Mouse (Mus musculus) embryonic facial prominence, embryonic 14.5 days (tissue): ENCODE measurements around the gene Rasip1. TPM values are rescaled to one million over a fixed set of nuclear protein-coding genes. Genes with fewer than 3 reads are reported as not detected.

ENCODE experiments used
- ATAC-seq: fragments of 200-750 bp; cut with Nextera tagmentation; 2 replicates; pipeline ENCODE4 v1.8.0; 2017; ENCODE audit warnings: low read depth, moderate number of reproducible peaks, moderate TSS enrichment
- DNase-seq: peaks from one replicate; pipeline ENCODE4 v3.0.0-alpha.2; 2015; ENCODE audit warnings: low spot score
- H3K27ac ChIP-seq: fragments of 300-500 bp; sonication (generic); replicated peaks from 2 replicates; pipeline ENCODE4 v1.5.1; 2014; ENCODE audit warnings: low read depth, mild to moderate bottlenecking, low read length, moderate library complexity
- H3K27me3 ChIP-seq: fragments of 300-500 bp; sonication (generic); replicated peaks from 2 replicates; pipeline ENCODE4 v1.6.1; 2014; ENCODE audit warnings: low read length; ENCODE audit not compliant: control insufficient read depth, insufficient read depth
- H3K36me3 ChIP-seq: fragments of 300-500 bp; sonication (generic); 2 replicates; pipeline ENCODE4 v1.6.1; 2014; ENCODE audit warnings: low read length, mixed read lengths; ENCODE audit not compliant: control insufficient read depth, insufficient read depth
- H3K4me1 ChIP-seq: fragments of 300-500 bp; sonication (generic); 2 replicates; pipeline ENCODE4 v1.6.1; 2014; ENCODE audit warnings: antibody characterized with exemption, low read length; ENCODE audit not compliant: control insufficient read depth, insufficient read depth
- H3K4me2 ChIP-seq: fragments of 300-500 bp; sonication (generic); 2 replicates; pipeline ENCODE4 v1.6.1; 2014; ENCODE audit warnings: low read depth, mild to moderate bottlenecking, low read length, moderate library complexity, mixed read lengths
- H3K4me3 ChIP-seq: fragments of 300-500 bp; sonication (generic); 2 replicates; pipeline ENCODE4 v1.5.1; 2014; ENCODE audit warnings: low read depth, mild to moderate bottlenecking, low read length
- H3K9ac ChIP-seq: fragments of 300-500 bp; sonication (generic); 2 replicates; pipeline ENCODE4 v1.6.1; 2014; ENCODE audit warnings: low read depth, mild to moderate bottlenecking, low read length, moderate library complexity, mixed read lengths
- H3K9me3 ChIP-seq: fragments of 300-500 bp; sonication (generic); 2 replicates; pipeline ENCODE4 v1.6.1; 2016; ENCODE audit warnings: low read length; ENCODE audit not compliant: control insufficient read depth
- WGBS: fragments of 180-500 bp; shearing (Covaris S2); extraction: QIAGEN DNeasy Blood & Tissue Kit; methylation state at CpG from one replicate; pipeline ENCODE4 v1.1.7; 2014; 5-methylcytosine and 5-hydroxymethylcytosine counted together
- polyA plus RNA-seq: library from polyadenylated mRNA; unstranded; fragments of >200 nt; fragmentation: Nextera tagmentation; extraction: Ambion mirVana; gene quantifications from 2 replicates; pipeline ENCODE4 v1.2.1, GENCODE M21; 2014

Gene Rasip1
- 10.4 and 11.1 TPM in 2 replicates for polyA plus RNA-seq

DNA sequence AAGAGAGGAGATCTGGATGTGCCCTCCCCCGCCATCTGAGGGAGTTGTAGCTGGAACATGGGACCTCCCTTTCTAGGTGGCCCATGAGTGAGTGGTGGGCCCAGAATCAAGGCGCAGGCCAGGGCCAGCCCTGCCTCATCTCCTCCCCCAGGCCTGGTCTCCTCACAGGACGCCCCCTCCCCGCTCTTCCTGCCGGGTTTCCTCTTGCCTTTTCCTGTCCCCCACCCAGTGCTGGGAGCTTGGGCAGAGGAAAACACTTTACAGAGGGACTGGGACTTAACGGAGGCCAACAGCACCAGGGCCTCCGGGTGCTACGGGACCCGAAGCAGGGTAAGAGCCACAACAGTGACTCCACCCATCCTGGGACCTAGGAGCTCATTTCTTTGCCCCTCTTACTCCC is at the start of gene Rasip1:
Gene Rasip1, plus strand, starts transcription at position 228 of the 400 bp plus-strand sequence.
- no peak for DNase-seq
- 89% methylated on average over 9 of the region's 9 CpGs for WGBS
- Histone ChIP-seq H3K27me3 (peaks cover 9% of the 10 kb centered on the region; the same call in 1 of the 2 replicates), H3K4me2 (peak within 1 kb of the TSS; percentile 98), H3K4me3 (peak within 1 kb of the TSS; percentile 66), H3K4me1 (peaks cover 2% of the 10 kb centered on the region; the same call in 1 of the 2 replicates), H3K27ac (peak within 1 kb of the TSS; percentile 76), H3K9me3 (no peaks in the 10 kb centered on the region), H3K9ac (peak within 1 kb of the TSS; percentile 87), H3K36me3 (no peaks in the 10 kb centered on the region)
- ATAC-seq = no peak

DNA sequence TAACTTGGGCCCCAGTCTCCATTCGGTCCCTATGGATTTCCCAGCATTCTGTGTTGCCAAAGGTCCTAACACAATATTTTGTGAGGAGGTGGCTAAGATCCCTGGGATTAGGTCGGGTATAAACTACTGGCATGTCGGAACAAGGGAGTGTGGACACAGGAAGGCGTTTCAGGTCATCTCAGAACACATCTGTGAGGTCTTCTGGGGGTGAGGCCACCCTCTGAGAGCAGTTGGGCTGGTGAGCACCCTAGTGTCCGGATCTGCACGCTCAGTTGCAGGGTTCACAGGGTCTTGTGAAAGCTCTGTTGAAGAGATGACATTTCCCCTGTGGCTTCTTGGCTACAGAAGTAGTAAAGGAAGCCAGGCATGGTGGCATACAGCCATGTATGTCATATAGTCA is 41.4 kb upstream of the Rasip1 start:
- DNase-seq = no peak

GRCm38 (mm10) chr7:45587631-45588592 is 39.4 kb upstream of the Rasip1 start:
- Histone ChIP-seq H3K4me3 (no peak overlapping the region), H3K9me3 (no peaks in the 10 kb centered on the region), H3K4me2 (no peak overlapping the region), H3K36me3 (peaks cover 39% of the 10 kb centered on the region), H3K4me1 (no peaks in the 10 kb centered on the region), H3K9ac (no peak overlapping the region), H3K27ac (no peak overlapping the region), H3K27me3 (no peaks in the 10 kb centered on the region)
- ATAC-seq (no peak), DNase-seq (no peak)
- 95% methylated on average over 22 of the region's 23 CpGs for WGBS

More for the DNA sequence above, 41.4 kb upstream of the Rasip1 start:
- Histone ChIP-seq H3K36me3 (peaks cover 50% of the 10 kb centered on the region), H3K27me3 (no peaks in the 10 kb centered on the region), H3K27ac (no peak overlapping the region), H3K9me3 (no peaks in the 10 kb centered on the region), H3K9ac (no peak overlapping the region), H3K4me1 (no peaks in the 10 kb centered on the region), H3K4me3 (no peak overlapping the region), H3K4me2 (no peak overlapping the region)
- WGBS = 91% methylated on average over 6 of the region's 6 CpGs
- ATAC-seq = no peak

DNA sequence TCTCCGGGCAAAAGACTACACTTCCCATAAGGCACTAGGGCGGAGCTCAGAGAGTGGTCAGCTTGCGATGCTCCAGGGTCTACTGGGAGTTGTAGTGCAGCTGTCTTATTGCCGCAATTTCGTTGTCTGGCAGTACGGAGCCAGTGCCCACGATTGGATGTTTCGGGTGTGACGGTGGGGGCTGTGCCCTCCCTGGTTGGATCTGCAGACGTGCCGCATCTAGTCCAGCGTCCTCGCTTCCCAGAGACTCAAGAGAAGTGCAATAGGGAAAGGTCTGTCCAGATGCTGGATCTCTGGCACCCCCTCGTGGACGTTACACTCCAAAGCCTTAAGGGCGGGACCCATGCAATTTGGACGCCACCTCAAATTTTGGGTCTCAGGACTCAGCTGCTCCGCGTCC is 38.1 kb upstream of the Rasip1 start:
- H3K36me3 ChIP-seq = peaks cover 32% of the 10 kb centered on the region
- H3K4me3 ChIP-seq = peak overlapping the region; percentile 24
- H3K27ac ChIP-seq = no peak overlapping the region
- H3K9ac ChIP-seq = no peak overlapping the region
- 5% methylated on average over 13 of the region's 19 CpGs for WGBS
- H3K4me1 ChIP-seq = no peaks in the 10 kb centered on the region
- peak overlapping the region; percentile 51 for H3K4me2 ChIP-seq
- DNase-seq = peak; percentile 99
- no peaks in the 10 kb centered on the region for H3K27me3 ChIP-seq
- ATAC-seq = peak; percentile 98
- H3K9me3 ChIP-seq = no peaks in the 10 kb centered on the region

- H3K9me3 ChIP-seq = no peaks in the 10 kb centered on the region
- no peak overlapping the region for H3K9ac ChIP-seq
- peaks cover 24% of the 10 kb centered on the region for H3K36me3 ChIP-seq
- H3K4me1 ChIP-seq = no peaks in the 10 kb centered on the region
- H3K27me3 ChIP-seq = no peaks in the 10 kb centered on the region
- no peak overlapping the region for H3K4me2 ChIP-seq
- no peak overlapping the region for H3K4me3 ChIP-seq
- ATAC-seq (no peak), DNase-seq (no peak)
- WGBS = 98% methylated on average over 5 of the region's 5 CpGs
- H3K27ac ChIP-seq = no peak overlapping the region
These were observed 37.4 kb upstream of the Rasip1 start for GRCm38 (mm10) chr7:45589898-45590297.

GRCm38 (mm10) chr7:45590874-45591273 is 36.4 kb upstream of the Rasip1 start:
- no peaks in the 10 kb centered on the region for H3K4me1 ChIP-seq
- no peak overlapping the region for H3K27ac ChIP-seq
- WGBS = 62% methylated on average over 3 of the region's 3 CpGs
- H3K4me2 ChIP-seq = no peak overlapping the region
- no peaks in the 10 kb centered on the region for H3K9me3 ChIP-seq
- DNase-seq (no peak), ATAC-seq (no peak)
- H3K4me3 ChIP-seq = no peak overlapping the region
- no peak overlapping the region for H3K9ac ChIP-seq
- no peaks in the 10 kb centered on the region for H3K27me3 ChIP-seq
- H3K36me3 ChIP-seq = peaks cover 15% of the 10 kb centered on the region; the same call in 1 of the 2 replicates

GRCm38 (mm10) chr7:45591880-45592279 is 35.4 kb upstream of the Rasip1 start:
- ATAC-seq = no peak
- Histone ChIP-seq H3K9me3 (no peaks in the 10 kb centered on the region), H3K36me3 (0 out of 2 replicates have a peak, but pooled peaks cover 12% of the 10 kb centered on the region), H3K4me2 (no peak overlapping the region), H3K4me3 (no peak overlapping the region), H3K4me1 (no peaks in the 10 kb centered on the region), H3K9ac (no peak overlapping the region), H3K27ac (no peak overlapping the region), H3K27me3 (no peaks in the 10 kb centered on the region)
- no peak for DNase-seq
- WGBS = 80% methylated on average over 7 of the region's 7 CpGs

DNA sequence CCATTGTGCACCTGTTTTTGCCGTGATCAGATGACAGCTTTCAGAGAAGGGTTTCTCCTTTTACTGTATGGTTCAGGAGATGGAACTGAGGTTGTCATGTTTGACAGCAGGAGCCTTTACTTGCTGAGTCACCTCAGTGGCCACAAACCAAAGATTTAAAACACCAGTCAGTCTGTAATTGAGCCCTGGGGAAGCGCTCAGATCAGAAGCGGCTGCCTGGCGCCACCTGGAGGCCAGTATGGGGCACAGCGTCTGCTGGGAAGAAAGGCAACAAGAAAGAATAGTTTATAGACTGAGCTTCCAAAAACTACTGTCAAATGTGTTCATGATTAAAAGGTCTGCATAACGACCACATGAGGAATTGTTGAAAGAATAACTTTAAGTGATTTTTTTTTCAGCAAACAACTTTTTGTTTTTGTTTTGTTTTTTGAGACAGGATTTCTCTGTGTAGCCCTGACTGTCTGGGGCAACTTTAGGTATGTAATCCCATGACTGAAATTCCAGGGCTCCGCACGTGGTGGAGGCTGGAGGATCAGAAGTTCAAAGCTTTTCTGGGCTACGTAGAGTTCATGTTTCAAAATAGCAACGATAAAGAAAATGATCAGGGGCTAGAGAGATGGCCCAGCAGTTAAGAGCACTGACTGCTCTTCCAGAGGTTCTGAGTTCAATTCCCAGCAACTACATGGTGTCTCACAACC is 34.0 kb upstream of the Rasip1 start:
- Histone ChIP-seq H3K4me1 (no peaks in the 10 kb centered on the region), H3K36me3 (no peaks in the 10 kb centered on the region), H3K9me3 (no peaks in the 10 kb centered on the region), H3K27me3 (no peaks in the 10 kb centered on the region), H3K4me3 (no peak overlapping the region), H3K9ac (no peak overlapping the region), H3K27ac (no peak overlapping the region), H3K4me2 (no peak overlapping the region)
- DNase-seq (peak; percentile 76), ATAC-seq (no peak)
- WGBS = 15% methylated on average over 10 of the region's 10 CpGs
